Comparison of ENCODE assay signal across 9 mouse cellular contexts in the genomic region with DNA sequence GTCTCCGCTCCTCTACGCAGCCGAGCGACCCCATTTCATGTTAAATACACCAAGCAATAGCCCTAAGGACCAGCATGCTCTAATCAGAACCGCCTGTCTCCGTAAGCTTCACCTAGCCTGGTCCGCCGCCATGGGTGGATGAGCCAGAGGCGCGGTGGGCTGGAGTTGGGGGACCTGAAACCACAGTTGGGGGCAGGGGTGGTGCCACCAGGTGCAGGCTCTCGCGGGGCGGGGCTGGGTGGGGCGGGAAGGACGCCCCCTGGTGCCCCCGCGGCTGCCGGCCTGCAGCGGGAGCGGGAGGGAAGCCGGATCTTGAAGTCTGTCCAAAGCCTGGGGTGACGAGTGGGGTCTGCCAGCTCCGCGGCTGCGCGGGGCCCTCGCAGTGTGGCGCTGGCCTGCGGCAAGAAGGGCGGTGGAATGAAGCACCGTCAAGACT. TPM values are rescaled to one million over a fixed set of nuclear protein-coding genes. Genes with fewer than 3 reads are reported as not detected.
DNase-seq lines count a peak whose midpoint lies in the region; ATAC-seq lines count a peak whose summit lies in the region.
"Had no signal": no experiment of that assay in that cellular context is flagged by ENCODE, and none has a peak within 500 bp of the region (broad histone marks: within the 10 kb centered on the region; RNA-seq: fewer than 3 reads in every experiment).

No protein-coding gene starts in this region.

- H3K4me2 ChIP-seq in midbrain, embryonic 14.5 days (ENCODE audit: low read length) = peak overlapping the region; percentile 59

- H3K27ac ChIP-seq in midbrain, embryonic 14.5 days (replicated peaks; ENCODE audit: low read depth, low read length) = no peak overlapping the region
- H3K27ac ChIP-seq: macrophage had no signal

- H3K9ac ChIP-seq in midbrain, embryonic 14.5 days (replicated peaks; ENCODE audit: low read length) = peak overlapping the region; percentile 43; the same call in 1 of the 2 replicates

- peak; percentile 12 for DNase-seq in Muller cell, postnatal 12 days (ENCODE audit: inconsistent ontology term)
- DNase-seq in heart, postnatal 14 days = peak; percentile 29 to 40
- peak; percentile 61 to 72 for DNase-seq in kidney, postnatal 4 days
- DNase-seq in midbrain, embryonic 14.5 days = peak; percentile 53
- DNase-seq in spleen, adult 18-20 months = no peak
- no peak for DNase-seq in urinary bladder, adult 18-20 months (ENCODE audit: low spot score in 2 of 2)
- no peak for DNase-seq in ovary, adult 18-20 months (ENCODE audit: low spot score)

- intact Hi-C loops in heart, postnatal 14 days (cut with DNase I) = loop anchor here (10.0 kb wide), 2 partner anchors 236 to 306 kb away; no protein-coding TSS in a partner anchor

- ATAC-seq in common myeloid progenitor, adult 5-6 weeks (replicated peaks; ENCODE audit: low read depth, poor library complexity, severe bottlenecking) = 0 out of 2 replicates have a peak, but pooled peaks have one; percentile 29
- ATAC-seq in midbrain, embryonic 14.5 days (ENCODE audit: low FRiP score, low TSS enrichment) = peak; percentile 70; the same call in 1 of the 2 replicates

- no peaks in the 10 kb centered on the region for H3K36me3 ChIP-seq in midbrain, embryonic 14.5 days (ENCODE audit: control insufficient read depth, insufficient read depth, low read length)

- H3K4me1 ChIP-seq in midbrain, embryonic 14.5 days (ENCODE audit: control insufficient read depth, insufficient read depth, low read length) = peaks cover 7% of the 10 kb centered on the region; the same call in 1 of the 2 replicates

- H3K27me3 ChIP-seq in midbrain, embryonic 14.5 days (ENCODE audit: control insufficient read depth, insufficient read depth, low read length) = peaks cover 56% of the 10 kb centered on the region

- 5% methylated on average over 31 of the region's 31 CpGs for WGBS in midbrain, embryonic 14.5 days

- peak overlapping the region; percentile 25 for H3K4me3 ChIP-seq in midbrain, embryonic 14.5 days (replicated peaks; ENCODE audit: low read depth, low read length)

- no peaks in the 10 kb centered on the region for H3K9me3 ChIP-seq in midbrain, embryonic 14.5 days (ENCODE audit: control insufficient read depth, low read length)

RNA-seq across cellular contexts. Expression of gene Gm15217, which starts 1.1 kb away (rescaled TPM):
- total RNA-seq in common myeloid progenitor, adult 5-6 weeks (2017) = not detected in 2 replicates
- total RNA-seq in heart, postnatal 14 days (2021) = not detected
- not detected in 2 replicates for polyA plus RNA-seq in midbrain, embryonic 14.5 days (2014; fragmentation: Nextera tagmentation; extraction: Ambion mirVana)
- polyA plus RNA-seq: macrophage had no signal

RNA-seq across cellular contexts. Expression of gene Bmp4, which starts 10.2 kb away (rescaled TPM):
- not detected in 2 replicates for total RNA-seq in common myeloid progenitor, adult 5-6 weeks (2017)
- total RNA-seq in heart, postnatal 14 days (2021) = 10 to 100 TPM; 12.1 to 15.4 TPM
- 1.2 and 1.7 TPM in 2 replicates for polyA plus RNA-seq in midbrain, embryonic 14.5 days (2014; fragmentation: Nextera tagmentation; extraction: Ambion mirVana)
- polyA plus RNA-seq: macrophage had no signal

Comparison
In these comparisons a context has a peak if more than half of its experiments do, and no peak if none do; other contexts are left out.
1. DNase-seq: peak in Muller cell, postnatal 12 days (single experiment), heart, postnatal 14 days (2 of 2), kidney, postnatal 4 days (2 of 2) and midbrain, embryonic 14.5 days (single experiment); none in spleen, adult 18-20 months (0 of 2), urinary bladder, adult 18-20 months (0 of 2) and ovary, adult 18-20 months (single experiment).
2. RNA of gene Bmp4, which starts 10.2 kb away (total RNA-seq): 12.1 to 15.4 TPM in heart, postnatal 14 days; not detected in common myeloid progenitor, adult 5-6 weeks; every median in the first group is over 10 times any median in the second.